Mouse (Mus musculus) intestine, embryonic 16.5 days (tissue): ENCODE data around the gene Pnck. TPM values are rescaled to one million over a fixed set of nuclear protein-coding genes. Genes with fewer than 3 reads are reported as not detected.

Source experiments
- ATAC-seq: fragments of 200-750 bp; cut with Nextera tagmentation; 2 replicates; pipeline ENCODE4 v1.8.0; 2017; ENCODE audit warnings: moderate TSS enrichment, moderate library complexity
- H3K27ac ChIP-seq: fragments of 300-500 bp; sonication (generic); 2 replicates; pipeline ENCODE4 v1.5.1; 2014; ENCODE audit warnings: mild to moderate bottlenecking, low read length
- H3K27me3 ChIP-seq: fragments of 300-500 bp; sonication (generic); replicated peaks from 2 replicates; pipeline ENCODE4 v1.6.1; 2014; ENCODE audit warnings: low read length, control low read depth, mixed read lengths; ENCODE audit not compliant: control insufficient read depth, insufficient read depth
- H3K36me3 ChIP-seq: fragments of 300-500 bp; sonication (generic); 2 replicates; pipeline ENCODE4 v1.6.1; 2014; ENCODE audit warnings: low read length, control low read depth; ENCODE audit not compliant: control insufficient read depth, insufficient read depth
- H3K4me1 ChIP-seq: fragments of 300-500 bp; sonication (generic); 2 replicates; pipeline ENCODE4 v1.6.1; 2014; ENCODE audit warnings: low read length, control low read depth, mixed read lengths; ENCODE audit not compliant: control insufficient read depth, insufficient read depth
- H3K4me2 ChIP-seq: fragments of 300-500 bp; sonication (generic); 2 replicates; pipeline ENCODE4 v1.6.1; 2014; ENCODE audit warnings: low read depth, low read length, control low read depth
- H3K4me3 ChIP-seq: fragments of 300-500 bp; sonication (generic); 2 replicates; pipeline ENCODE4 v1.5.1; 2014; ENCODE audit warnings: mild to moderate bottlenecking, low read length
- H3K9ac ChIP-seq: fragments of 300-500 bp; sonication (generic); 2 replicates; pipeline ENCODE4 v1.6.1; 2014; ENCODE audit warnings: low read depth, low read length
- H3K9me3 ChIP-seq: fragments of 300-500 bp; sonication (generic); 2 replicates; pipeline ENCODE4 v1.6.1; 2016; ENCODE audit warnings: low read length, control low read depth; ENCODE audit not compliant: control insufficient read depth
- WGBS: fragments of 180-500 bp; shearing (Covaris S2); extraction: QIAGEN DNeasy Blood & Tissue Kit; methylation state at CpG from one replicate; pipeline ENCODE4 v1.1.7; 2014; 5-methylcytosine and 5-hydroxymethylcytosine counted together
- polyA plus RNA-seq: library from polyadenylated mRNA; unstranded; fragments of >200 nt; fragmentation: Nextera tagmentation; extraction: Ambion mirVana; gene quantifications from 2 replicates; pipeline ENCODE4 v1.2.1, GENCODE M21; 2015

The Pnck gene
- polyA plus RNA-seq, 1 experiment from 2014 or later, result 11.4 TPM

GRCm38 (mm10) chrX:73673619-73673967 is 13.7 kb upstream of the Pnck start:
- Histone ChIP-seq H3K9me3 (no peaks in the 10 kb centered on the region), H3K4me3 (peak overlapping the region; percentile 64), H3K27me3 (no peaks in the 10 kb centered on the region), H3K9ac (peak overlapping the region; percentile 81), H3K4me1 (peaks cover 5% of the 10 kb centered on the region), H3K27ac (peak overlapping the region; percentile 70), H3K36me3 (no peaks in the 10 kb centered on the region), H3K4me2 (peak overlapping the region; percentile 66)
- no peak; the same call in 1 of the 2 replicates for ATAC-seq
- 11% methylated on average over 28 of the region's 42 CpGs for WGBS

GRCm38 (mm10) chrX:73672879-73673618 is 13.1 kb upstream of the Pnck start, which contains the start of gene Slc6a8:
Gene Slc6a8, plus strand, starts transcription at chrX:73673150.
- peaks cover 5% of the 10 kb centered on the region for H3K4me1 ChIP-seq
- ATAC-seq, result peak; percentile 84
- peak within 1 kb of the TSS; percentile 64 for H3K4me3 ChIP-seq
- WGBS, result 9% methylated on average over 56 of the region's 72 CpGs
- no peaks in the 10 kb centered on the region for H3K36me3 ChIP-seq
- peak within 1 kb of the TSS; percentile 81 for H3K9ac ChIP-seq
- H3K4me2 ChIP-seq, result peak within 1 kb of the TSS; percentile 66
- no peaks in the 10 kb centered on the region for H3K27me3 ChIP-seq
- H3K27ac ChIP-seq, result peak within 1 kb of the TSS; percentile 70
- H3K9me3 ChIP-seq, result no peaks in the 10 kb centered on the region

GRCm38 (mm10) chrX:73672031-73672431 is 12.1 kb upstream of the Pnck start:
- Histone ChIP-seq H3K27me3 (no peaks in the 10 kb centered on the region), H3K36me3 (no peaks in the 10 kb centered on the region), H3K27ac (peak overlapping the region; percentile 66; the same call in 1 of the 2 replicates), H3K4me3 (no peak overlapping the region), H3K4me1 (peaks cover 5% of the 10 kb centered on the region), H3K9ac (no peak overlapping the region), H3K9me3 (no peaks in the 10 kb centered on the region), H3K4me2 (peak overlapping the region; percentile 66; the same call in 1 of the 2 replicates)
- 47% methylated on average over 4 of the region's 4 CpGs for WGBS
- ATAC-seq, result peak; percentile 40

DNA sequence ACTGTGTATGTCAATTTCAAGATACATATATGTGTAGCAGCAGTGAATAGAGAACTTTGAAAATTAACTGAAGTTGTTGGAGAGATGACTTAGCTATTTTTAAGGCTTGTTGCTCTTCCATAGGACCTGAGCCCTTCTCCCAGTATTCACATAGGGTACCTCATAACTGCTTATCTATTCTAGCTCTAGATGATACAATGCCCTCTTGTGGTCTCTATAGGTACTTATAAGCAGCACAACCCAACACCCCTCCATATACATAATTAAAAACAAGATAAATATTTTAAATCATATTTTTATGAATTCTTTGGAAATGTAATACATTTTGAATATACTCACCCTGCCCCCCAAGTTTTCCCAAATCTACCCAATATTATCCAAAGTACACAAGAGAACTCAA is 3.2 kb upstream of the Pnck start:
- H3K27me3 ChIP-seq, result no peaks in the 10 kb centered on the region
- H3K9me3 ChIP-seq, result no peaks in the 10 kb centered on the region
- ATAC-seq, result no peak
- no peak overlapping the region for H3K4me2 ChIP-seq
- H3K27ac ChIP-seq, result no peak overlapping the region
- H3K4me3 ChIP-seq, result no peak overlapping the region
- H3K4me1 ChIP-seq, result no peaks in the 10 kb centered on the region
- H3K9ac ChIP-seq, result no peak overlapping the region
- H3K36me3 ChIP-seq, result no peaks in the 10 kb centered on the region

DNA sequence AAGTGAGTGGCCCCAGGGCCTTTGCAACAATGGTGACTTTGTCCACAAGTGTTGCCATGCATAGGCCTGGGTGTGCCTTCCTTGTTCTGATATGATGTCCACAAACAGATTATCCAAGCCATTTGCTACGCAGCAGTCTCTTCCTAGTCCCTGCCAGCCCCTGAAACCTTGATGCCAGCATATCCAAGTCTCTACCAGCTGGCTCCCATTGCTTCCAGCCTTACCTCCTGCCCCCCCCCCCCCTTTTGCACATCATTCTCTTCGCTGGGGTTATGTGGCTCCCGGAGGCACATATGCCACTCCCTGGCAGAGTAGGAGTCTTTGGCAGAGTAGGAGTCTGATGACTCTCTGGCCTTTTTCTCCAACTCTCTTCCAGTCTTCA is 358 bp upstream of the Pnck start:
- H3K9me3 ChIP-seq, result no peaks in the 10 kb centered on the region
- H3K36me3 ChIP-seq, result no peaks in the 10 kb centered on the region
- peak overlapping the region; percentile 82 for H3K4me2 ChIP-seq
- H3K27ac ChIP-seq, result no peak overlapping the region
- no peaks in the 10 kb centered on the region for H3K27me3 ChIP-seq
- H3K4me3 ChIP-seq, result peak overlapping the region; percentile 49
- no peaks in the 10 kb centered on the region for H3K4me1 ChIP-seq
- no peak for ATAC-seq
- 67% methylated on average over 3 of the region's 3 CpGs for WGBS
- peak overlapping the region; percentile 61 for H3K9ac ChIP-seq

DNA sequence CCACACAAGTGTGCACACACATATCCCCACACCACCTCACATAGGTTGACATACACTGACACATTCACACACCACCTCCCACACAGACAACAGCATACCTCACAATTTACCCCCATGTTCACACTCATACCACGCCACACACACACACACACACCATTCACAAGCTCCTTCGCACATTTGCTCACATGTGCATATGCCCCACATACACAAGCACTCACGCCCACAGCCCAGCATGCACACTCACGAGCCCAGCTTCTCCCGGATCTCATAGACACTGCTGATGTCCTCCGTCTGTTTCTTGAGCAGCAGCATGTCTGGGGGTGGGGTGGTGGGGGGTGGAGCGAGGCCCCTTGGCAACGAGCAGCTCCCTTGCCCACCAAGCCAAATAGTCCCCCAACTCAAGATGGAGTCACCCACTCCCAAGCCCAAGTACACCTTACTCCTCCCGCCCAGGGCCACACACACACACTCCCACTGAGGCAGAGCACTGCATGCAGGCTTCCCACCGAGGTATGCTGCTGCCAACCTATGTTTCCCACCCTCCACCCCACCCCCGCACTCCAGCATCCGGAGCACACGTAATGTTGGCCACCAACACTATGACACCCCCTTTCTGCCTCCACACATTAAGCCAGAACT is 862 bp downstream of the Pnck start:
- H3K27me3 ChIP-seq, result no peaks in the 10 kb centered on the region
- H3K9ac ChIP-seq, result no peak overlapping the region
- H3K4me2 ChIP-seq, result peak overlapping the region; percentile 82
- H3K4me1 ChIP-seq, result no peaks in the 10 kb centered on the region
- WGBS, result 64% methylated on average over 13 of the region's 13 CpGs
- 0 out of 2 replicates have a peak, but pooled peaks have one; percentile 10 for ATAC-seq
- no peaks in the 10 kb centered on the region for H3K36me3 ChIP-seq
- no peak overlapping the region for H3K27ac ChIP-seq
- H3K4me3 ChIP-seq, result peak overlapping the region; percentile 49; the same call in 1 of the 2 replicates
- H3K9me3 ChIP-seq, result no peaks in the 10 kb centered on the region

DNA sequence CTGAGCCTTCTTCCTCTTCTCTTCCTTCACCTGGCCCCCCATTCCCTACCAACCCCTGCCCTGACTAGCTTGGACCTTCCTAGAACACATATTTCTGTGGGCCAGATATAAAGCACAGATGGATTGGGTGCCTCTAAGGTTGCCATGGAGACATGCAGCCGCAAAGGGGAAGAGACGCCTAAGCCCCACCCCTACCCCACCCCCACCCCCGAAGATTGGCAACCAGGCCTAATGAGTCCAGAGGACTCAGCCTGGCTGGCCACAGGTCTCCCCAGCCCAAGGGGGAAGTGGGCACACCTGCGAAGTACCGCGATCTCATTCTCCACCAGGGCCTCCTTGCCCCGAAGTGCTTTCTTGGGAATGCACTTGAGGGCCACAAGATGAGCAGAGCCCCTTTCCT is 1.5 kb downstream of the Pnck start:
- Histone ChIP-seq H3K9me3 (no peaks in the 10 kb centered on the region), H3K4me1 (no peaks in the 10 kb centered on the region), H3K9ac (no peak overlapping the region), H3K27ac (no peak overlapping the region), H3K4me2 (no peak overlapping the region), H3K4me3 (no peak overlapping the region), H3K36me3 (no peaks in the 10 kb centered on the region), H3K27me3 (no peaks in the 10 kb centered on the region)
- 51% methylated on average over 7 of the region's 7 CpGs for WGBS
- no peak for ATAC-seq

DNA sequence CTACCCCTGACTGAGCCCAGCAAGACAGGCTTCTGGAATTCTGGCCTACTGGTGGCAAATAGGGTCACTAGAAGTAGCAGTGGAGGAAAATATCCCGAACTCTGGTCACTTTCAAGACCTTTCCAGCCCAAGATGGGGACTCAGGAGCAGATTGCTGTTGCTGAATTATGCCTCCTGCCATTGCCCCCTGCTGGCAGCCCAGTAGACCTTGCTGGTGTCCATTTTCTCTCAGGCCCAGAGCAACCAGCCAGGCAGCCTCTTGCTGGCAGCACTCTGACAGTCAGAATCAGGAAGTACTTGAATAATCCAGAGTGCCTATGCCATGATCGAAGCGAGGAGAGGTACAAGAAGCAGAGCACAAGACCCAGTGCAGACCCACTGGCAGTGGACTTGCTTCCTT is 4.4 kb downstream of the Pnck start:
- no peaks in the 10 kb centered on the region for H3K36me3 ChIP-seq
- H3K27ac ChIP-seq, result no peak overlapping the region
- H3K9ac ChIP-seq, result no peak overlapping the region
- no peak overlapping the region for H3K4me2 ChIP-seq
- H3K4me1 ChIP-seq, result no peaks in the 10 kb centered on the region
- no peak overlapping the region for H3K4me3 ChIP-seq
- 58% methylated on average over 3 of the region's 3 CpGs for WGBS
- no peak for ATAC-seq
- no peaks in the 10 kb centered on the region for H3K9me3 ChIP-seq
- H3K27me3 ChIP-seq, result no peaks in the 10 kb centered on the region

DNA sequence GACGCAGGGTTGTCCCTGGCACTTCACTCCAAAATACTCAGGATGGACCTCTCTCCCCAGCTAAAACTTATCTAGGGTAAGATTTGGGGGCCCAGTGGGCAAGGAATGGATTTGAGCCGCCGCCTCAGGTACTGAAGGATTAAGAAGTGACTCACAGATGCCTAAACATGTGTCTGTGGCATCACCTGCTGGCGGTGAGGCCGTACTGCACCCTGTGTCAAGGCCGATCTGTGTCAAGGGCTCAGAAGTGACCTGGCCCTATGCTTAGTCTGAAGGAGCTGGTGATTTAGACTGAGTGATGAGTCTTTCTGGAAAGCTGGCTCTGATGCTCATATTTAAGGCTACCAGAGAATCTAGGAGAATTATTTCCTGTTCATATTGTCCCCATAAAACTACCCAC is 5.7 kb downstream of the Pnck start:
- ATAC-seq, result peak; percentile 55; the same call in 1 of the 2 replicates
- no peaks in the 10 kb centered on the region for H3K4me1 ChIP-seq
- 14% methylated on average over 6 of the region's 6 CpGs for WGBS
- H3K36me3 ChIP-seq, result no peaks in the 10 kb centered on the region
- no peak overlapping the region for H3K4me3 ChIP-seq
- H3K9me3 ChIP-seq, result no peaks in the 10 kb centered on the region
- H3K9ac ChIP-seq, result no peak overlapping the region
- H3K27ac ChIP-seq, result no peak overlapping the region
- no peaks in the 10 kb centered on the region for H3K27me3 ChIP-seq
- H3K4me2 ChIP-seq, result no peak overlapping the region
